Mouse (Mus musculus): ENCODE measurements at regions not wholly inside any gene's neighbourhood (a gene's known extent, or its start where the extent isn't known, plus 50 kb on each side); places are given as distances from the start of the nearest gene placed in this dataset.

DNA sequence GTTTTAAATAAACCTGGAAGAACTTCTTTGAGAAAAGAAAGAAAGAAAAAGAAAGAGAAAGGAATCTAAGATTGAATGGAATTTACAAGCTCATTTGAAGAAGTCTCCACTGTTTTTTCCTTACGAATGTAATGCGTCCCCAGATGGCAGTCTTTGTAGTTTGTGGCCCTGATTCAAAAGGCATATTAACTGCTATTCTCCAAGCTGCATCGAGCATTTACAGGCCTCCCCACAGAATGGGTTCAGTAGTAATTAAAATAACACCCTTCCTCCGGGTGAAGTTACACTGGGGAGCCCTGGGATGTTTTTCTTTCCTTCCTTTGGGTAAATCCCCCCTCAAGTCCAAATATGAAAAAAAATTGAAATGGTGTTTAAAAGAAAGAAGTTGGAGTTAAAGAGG, 211.2 kb upstream of the Ferd3l start:
- no peak for DNase-seq

DNA sequence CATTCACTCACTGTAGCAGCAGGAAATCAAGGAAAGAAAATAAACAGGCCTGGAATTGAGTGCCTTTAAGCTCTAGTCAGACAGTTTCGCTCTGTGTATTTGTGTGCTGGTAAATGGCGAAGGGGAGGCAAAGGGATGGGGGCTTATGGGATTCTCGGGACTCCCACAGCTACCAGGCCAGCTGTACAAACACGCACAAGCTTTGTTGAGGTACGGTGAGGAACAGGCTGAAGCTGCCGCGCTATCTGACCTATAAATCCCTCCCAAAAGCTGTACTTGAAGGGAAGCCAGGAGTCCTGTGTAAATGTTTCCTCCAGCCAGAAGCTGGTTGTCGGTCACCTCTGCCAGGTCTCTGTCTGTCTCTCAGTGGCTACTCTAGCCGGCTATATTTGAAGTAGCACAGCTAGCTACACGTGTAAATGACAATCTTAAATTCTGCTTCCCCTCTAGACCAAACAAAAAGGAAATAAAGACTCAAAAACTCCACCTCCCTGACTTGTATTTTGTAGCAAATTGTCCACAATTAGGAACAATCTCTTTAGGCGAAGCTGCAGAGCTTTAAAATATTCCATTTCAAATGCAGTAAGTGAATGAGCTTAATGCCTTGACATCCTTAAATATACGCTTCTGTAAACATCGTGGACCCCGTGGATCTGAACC, 210.5 kb upstream of the Ferd3l start:
- DNase-seq = no peak

DNA sequence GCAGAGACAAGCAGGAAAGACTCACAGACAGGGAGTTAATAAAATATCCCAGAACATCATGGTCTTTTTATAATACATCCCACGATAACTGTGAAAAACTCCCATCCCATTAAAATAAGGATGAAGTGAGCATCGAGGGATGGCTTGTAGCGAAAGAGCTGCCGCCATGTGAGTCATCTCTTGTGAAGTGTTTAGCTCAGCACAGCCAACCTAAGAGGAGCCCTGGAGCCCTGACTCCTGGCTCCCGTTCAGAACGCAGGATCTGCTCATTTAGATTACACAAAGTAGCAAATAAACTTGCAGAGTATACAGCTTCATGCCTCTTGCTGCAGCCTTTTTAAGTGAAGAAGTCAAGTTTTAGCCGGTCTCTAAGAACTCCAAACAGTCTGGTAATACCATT, 209.2 kb upstream of the Ferd3l start:
- DNase-seq = no peak

DNA sequence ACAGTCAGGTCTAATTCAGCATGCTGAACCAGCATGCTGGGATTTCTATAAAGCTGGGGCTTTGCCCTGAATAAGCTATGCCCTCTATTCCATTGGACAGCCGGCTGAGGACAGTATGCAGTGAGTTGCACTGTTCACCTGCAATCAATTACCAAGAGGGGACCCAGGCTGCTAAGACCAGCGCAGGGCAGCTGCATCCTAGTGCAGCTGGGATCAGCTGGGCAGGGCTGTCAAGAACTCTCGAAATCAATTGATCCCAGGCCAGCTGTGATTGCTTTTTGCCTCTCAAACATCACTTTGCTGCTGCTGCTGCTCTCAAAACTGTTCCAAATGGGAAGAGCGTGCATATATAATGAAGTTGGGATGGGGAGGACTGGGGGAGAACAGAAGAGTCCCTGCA, 196.3 kb upstream of the Ferd3l start:
- DNase-seq = no peak

DNA sequence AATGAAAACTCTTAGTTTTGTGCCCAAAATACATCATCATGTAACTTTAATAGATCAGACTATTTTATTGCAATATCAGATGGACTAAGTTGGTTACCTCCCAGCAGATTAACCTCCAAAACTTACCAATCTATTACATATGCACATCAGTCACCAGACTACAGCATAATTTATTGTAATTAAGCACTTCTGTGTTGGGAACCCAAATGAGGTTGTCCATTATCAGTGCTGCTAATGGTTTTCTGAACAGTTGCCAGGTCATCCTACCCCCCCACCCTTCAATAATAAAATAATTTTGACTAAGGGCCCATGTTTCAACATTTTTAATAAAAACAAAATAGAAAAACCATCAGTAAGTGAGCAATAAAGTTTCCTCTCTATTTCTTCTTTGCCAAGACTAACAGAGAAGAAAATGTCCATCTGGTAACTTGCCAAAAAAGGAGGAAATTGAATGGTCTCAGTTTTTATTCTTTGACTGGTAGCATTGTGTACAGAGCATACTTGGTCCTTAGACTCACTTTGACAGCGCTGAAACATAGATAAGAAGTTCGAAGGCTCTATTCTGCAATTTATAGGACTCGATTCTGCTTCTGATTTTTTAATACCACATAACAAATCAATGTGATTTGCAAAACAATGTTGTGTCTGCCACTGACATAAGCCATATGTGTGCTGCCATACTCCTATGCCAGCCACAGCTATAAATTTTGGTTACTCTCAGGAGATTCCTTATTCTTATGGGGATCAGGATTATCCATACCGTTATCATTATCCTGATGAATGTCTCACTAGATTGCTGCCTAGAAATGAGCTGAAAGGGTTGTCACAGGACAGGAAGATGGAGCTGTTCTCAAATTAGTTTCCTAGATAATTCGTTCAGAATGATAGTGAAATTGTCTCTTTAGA, 152.4 kb upstream of the Ferd3l start:
- no peak for DNase-seq

DNA sequence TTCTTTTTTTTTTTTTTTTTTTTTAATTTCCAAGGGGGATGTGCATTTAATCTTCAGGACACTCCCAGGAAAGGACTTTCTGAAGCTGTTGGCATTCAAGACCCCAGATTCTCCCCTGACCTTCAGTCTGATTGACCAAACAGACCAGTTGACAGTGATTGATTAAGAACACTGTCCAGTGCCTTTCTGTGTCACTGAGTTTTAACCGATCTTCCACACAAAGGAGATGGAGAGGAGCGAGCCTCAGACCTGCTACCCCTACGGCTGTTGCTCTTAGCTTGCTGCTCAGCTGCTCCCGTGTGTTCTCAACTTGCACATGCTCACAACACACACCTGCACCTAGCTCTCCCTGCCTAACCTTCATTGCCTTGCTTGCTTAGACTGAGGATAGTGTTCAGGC, 149.7 kb upstream of the Ferd3l start:
- no peak for DNase-seq

DNA sequence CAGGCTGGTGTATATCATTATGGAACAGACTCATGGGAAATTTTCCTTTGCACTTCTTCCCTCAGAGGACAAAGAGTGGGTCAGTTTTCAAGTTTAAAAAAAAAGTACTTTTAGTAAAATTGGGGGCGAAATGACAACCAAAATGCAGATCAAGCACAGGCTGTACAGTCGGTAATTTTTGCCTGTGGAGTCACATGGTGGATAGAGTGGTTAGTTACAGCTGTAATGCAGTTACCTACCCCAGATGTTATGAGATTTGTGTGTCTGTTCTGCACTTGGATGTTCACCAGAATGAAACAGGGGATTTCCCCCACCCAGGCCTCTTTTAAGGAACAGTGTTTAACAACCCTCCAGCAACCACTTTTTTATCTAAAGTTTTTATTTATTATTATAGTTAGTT, 148.3 kb upstream of the Ferd3l start:
- no peak for DNase-seq

DNA sequence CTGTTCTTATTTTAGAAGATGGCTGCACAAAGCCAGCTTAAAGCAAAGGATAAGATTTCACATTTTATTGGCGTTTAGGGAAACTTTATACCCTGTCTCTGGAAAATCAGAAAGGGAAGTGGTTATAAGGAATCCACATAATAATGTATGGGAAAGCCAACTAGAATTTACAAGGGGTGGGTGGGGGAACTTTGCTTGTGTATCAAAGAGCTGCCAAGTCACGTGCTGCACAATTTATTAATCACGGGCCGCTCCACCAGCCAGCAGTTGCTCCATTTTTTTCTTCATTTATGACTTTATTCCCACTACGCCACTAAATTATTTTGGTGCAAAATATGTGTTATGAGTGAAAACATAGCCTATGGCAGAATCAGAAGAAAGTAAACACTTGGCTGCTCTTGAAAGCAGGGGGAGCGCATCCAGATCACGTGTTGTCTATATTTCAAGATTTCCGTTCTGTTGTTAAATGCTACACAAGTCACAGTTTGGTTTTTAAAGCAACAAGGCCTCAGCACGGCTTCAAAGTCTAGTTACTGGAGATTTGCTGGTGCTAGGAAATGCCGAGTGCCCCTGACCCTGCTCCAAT, 123.9 kb upstream of the Ferd3l start:
- no peak for DNase-seq

DNA sequence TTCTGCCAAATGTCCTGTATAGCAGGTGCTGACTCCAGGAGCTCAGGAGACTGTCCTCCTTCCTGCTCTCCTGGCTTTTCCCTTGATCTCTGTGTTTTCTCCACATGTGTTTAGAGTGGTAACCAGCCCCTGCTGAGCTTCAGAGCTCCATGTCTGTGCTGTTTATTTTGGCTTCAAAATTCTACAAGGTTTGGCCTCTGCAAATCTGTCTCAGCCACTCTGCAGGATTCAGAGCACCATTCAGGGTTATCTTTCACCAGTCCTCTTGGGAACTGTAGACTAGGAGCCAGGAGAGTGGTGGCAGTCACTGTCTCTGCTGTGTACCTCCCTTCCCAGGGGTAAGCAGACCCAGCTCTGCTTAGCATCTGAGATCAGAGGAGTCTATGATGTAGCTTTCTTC, 102.7 kb upstream of the Ferd3l start:
- no peak for DNase-seq

DNA sequence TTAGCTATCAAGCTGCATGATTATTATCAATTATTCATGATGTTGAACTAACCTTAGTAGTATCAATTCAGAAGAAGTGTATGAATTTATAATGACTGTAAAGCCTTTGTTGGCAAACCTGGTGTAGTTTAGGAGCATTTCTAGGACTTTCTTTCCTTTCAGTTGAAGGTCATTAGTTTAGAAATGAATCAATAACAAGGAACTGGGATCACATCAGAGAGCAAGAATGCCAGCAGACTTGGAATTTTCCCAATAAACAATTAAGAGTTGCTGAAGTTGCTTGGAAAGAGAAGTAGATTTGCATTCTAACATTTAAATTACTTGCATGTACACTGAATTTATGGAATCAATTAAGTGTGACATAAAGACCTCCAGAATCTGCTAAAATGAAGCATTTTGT, 79.1 kb upstream of the Ferd3l start:
- DNase-seq = no peak

DNA sequence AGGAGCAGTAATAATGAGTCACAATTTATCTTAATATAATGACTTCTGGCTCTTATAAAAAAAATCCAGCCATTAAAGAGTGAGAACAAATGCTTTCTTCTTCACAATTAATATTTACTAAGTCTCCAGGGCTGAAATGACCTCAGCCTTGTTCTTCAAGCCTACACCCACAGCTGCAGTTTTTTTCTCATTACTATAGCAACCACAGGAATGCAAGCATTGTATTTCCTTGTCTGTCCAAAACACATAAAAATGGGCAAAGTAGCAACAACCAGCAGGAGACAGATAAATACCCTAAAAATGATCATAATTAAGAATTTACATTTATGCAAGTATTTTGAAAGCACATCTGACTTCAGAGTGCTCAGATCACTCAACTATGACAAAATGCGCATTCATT, 76.5 kb upstream of the Ferd3l start:
- DNase-seq = no peak

All from cerebellum, adult 8-10 months (tissue).